Mouse (Mus musculus) monocyte, adult 5-6 weeks (primary cell): ENCODE measurements around the gene Higd1c. TPM values are rescaled to one million over a fixed set of nuclear protein-coding genes. Genes with fewer than 3 reads are reported as not detected.
"Not testable (repeated sequence)": the region's sequence is repeated elsewhere in the genome, so short reads cannot be mapped to it uniquely, and the experiment has no call there.

Experiments
- ATAC-seq: fragments of 153-309, 156-312 bp; replicated peaks from 2 replicates; pipeline ENCODE4 v1.8.0; 2017; ENCODE audit warnings: mild to moderate bottlenecking; ENCODE audit not compliant: low TSS enrichment, insufficient number of reproducible peaks, severe bottlenecking, poor library complexity, low FRiP score
- total RNA-seq: library from RNA; stranded (forward); fragments of 200-1000, 200-491, 200-594 nt; gene quantifications from 3 replicates; pipeline ENCODE4 v1.2.3, GENCODE M21; 2017

Gene Higd1c
- total RNA-seq, 1 experiment from 2014 or later, result not detected

DNA sequence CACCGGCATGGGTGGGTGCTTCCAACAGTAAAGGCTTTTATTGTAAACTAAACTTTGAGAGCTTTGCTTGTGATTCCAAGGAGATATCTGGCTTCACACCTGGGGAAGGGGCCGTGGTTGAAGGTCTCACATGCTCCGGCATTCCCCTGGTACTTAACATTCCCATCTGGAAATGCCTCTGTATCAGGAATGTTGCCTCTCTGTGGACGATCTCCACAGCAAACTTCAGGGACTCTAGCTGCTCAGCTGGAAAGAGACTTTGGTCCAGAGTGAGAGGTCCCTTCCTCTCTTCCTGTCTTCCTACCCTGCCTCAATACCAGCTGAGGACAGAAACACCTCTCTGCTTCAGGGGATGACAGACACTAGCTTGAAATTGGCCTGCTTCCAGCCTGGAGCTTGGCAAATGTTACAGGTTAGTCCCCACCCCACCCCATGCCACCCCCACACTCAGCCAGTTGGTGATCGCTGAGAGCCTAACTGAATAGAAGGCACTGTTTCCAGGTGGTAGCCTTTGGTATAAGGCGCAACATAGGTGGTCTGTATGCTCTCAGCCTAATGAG lies 12.8 kb upstream of the Higd1c start:
- ATAC-seq, result no peak

DNA sequence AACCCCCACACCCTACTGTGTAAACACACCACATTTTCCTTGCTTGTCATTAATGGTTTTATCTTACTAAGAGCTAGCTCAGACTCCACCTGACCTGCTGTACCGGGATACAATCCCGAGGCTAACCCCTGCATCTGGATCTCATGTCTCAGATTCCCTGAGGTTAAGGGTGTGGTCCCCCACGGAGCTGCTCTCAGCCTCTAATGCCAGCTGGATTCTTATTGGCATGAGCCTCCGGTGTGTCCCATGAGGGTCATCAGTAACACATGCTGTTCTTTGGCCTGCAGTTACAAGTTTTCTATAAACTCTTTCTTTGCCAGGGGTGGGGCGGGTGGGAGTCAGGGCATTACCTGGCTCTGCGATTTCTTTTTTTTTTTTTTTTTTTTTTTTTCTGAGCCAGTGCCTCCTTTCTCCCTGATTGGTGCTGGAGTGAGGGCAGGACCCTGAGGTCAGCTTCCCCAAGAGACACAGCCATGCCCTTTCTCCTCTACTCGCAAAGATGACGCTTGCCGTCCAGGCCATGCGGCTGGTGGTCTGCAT lies 11.6 kb upstream of the Higd1c start, which contains the start of the genes Methig1 and Mettl7a2:
Methig1 (plus strand) TSS at position 439 of the 540 bp plus-strand sequence.
Mettl7a2 (plus strand) TSS at position 490 of the 540 bp plus-strand sequence.
- ATAC-seq, result no peak

DNA sequence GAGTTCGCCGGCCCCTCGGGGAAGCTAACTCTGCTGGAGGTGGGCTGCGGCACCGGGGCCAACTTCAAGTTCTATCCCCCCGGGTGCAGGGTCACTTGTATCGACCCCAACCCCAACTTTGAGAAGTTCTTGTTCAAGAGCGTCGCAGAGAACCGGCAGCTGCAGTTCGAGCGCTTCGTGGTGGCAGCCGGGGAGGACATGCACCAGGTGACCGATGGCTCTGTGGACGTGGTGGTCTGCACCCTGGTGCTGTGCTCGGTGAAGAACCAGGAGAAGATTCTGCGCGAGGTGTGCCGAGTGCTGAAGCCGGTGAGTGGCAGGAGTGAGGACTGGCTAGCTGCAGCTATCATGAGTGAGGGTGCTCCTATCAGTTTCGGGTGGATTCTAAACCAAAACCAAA lies 10.9 kb upstream of the Higd1c start:
- not testable (repeated sequence) for ATAC-seq

DNA sequence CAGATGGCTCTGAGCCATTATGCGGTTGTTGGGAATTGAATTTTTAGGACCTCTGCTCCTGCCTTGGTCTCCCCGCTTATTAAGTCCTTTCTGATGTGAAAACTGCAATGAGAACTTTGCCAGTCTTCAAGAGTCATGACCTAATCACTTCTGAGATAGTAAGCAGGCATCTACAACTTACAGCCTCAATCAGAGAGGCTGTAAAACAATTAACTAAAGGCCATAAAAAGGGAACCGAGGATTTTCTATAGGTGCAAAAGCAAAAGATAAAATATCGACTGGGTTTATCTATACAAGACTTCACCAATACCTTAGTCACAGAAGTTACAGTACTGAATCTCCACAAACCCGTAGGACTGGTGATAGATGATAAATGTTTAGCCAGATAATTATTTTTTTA lies 8.5 kb upstream of the Higd1c start:
- ATAC-seq, result no peak

DNA sequence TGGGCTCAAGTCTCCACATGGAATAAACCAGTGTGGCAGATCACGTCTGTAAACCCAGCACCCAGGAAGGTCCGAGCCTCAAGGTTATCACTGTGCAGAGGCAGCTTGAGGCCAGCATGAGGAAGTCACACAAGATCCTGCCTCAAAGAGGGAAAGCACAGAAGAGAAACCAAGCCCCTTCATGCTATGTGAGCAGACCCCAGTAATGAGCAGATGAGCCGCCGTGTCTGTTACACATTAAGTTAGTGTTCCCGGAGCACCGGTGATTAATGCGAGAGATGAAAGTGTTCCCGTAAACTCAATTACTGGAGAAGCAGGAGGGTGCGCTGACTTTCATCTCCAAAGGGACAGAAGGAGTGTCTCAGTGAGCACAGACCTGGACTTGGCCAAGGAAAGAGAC lies 1.6 kb downstream of the Higd1c start:
- ATAC-seq, result not testable (repeated sequence)

DNA sequence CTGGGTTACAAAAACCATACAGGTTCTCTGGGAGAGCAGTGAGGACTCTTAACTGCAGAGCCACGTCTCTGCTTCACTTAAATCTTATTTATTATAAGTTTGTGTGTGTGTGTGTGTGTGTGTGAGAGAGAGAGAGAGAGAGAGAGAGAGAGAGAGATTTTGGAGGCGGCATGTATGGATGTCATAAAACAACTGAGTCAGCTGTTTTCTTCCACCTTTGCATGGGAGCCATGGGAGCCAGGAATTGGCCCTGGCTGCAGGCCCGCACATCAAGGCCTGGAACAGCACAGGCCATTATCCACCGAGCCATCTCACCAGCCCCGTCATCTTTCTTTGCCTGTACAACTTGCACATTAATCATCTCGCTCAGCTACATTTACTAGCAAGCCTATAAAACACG lies 2.8 kb downstream of the Higd1c start:
- ATAC-seq, result no peak

DNA sequence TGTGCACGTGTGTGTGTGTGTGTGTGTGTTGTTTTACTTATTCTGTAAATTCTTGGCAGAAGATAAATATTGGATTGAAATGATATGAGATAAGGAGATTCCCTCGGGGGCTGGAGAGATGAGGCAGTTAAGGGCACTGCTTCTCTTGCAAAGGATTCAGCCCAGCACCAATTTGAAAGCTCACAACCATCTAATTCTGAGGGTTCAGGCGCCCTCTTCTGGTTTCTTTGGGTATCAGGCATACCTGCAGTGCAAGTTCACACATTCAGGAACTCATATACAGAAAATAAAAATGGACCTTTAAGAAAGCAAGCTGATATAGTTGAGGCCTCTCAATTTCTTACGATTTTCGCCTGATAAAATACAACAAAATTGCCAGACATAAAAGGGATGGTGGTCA lies 10.7 kb downstream of the Higd1c start:
- ATAC-seq, result no peak

DNA sequence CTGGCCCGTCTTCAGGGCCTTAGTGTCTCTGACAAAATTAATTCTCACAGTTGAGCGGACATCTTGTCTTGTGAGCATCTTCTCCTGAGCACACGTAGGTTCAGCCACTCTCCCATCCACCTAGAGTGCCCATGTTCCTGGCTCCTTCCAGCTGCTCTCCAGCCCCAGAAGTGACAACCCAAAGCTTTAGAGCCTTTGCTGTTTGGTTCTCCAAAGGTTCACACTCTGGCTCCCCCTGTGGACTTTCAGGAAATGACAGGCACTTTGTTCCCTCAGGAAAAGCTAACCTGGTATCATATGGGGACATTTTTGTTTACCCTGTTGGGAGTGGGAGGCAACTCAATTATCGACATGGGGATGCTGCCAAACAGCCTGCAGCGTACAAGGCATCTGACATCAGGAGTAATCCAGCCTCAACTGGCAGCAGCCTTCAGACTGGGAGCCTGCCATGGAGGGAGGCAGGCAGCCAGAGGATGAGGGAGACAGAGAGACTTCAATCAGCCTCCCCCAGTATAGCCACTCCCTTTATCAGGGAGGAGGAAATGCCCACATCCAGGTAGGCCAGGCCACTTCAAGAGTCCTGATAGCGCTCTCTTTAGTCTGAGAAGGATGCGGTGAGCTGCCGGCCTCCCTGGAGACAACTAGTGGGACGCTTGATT lies 13.6 kb downstream of the Higd1c start:
- ATAC-seq, result not testable (repeated sequence)

DNA sequence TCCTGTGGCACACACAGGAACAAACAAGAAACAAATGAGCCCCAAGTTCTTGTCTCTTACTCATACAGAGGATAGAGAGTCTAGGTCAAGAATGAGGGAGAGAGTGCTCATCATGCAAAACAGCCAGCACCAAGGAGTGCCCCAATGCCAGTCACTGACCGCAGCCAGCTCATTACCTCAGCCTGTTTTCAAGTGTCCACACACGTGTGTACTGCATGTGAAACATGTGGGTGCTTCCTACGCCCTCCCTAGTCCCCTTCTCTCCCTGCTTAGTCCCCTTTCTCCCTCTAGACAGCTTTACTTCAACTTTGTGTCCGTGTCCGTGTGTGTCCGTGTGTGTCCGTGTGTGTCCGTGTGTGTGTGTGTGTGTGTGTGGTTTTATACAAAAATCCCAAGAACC lies 15.3 kb downstream of the Higd1c start:
- no peak for ATAC-seq

DNA sequence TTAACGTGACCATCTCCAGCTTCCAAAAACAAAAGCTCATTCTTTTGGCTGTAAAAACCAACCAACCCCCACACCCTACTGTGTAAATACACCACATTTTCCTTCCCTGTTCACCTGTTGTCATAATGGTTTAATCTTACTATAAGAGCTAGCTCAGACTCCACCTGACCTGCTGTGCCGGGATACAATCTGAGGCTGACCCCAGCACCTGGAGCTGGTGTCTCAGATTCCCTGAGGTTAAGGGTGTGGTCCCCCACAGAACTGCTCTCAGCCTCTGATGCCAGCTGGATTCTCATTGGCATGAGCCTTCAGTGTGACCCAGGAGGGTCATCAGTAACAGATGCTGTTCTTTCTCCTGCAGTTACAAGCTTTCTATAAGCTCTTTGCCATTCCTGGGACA lies 15.8 kb downstream of the Higd1c start:
- no peak for ATAC-seq

DNA sequence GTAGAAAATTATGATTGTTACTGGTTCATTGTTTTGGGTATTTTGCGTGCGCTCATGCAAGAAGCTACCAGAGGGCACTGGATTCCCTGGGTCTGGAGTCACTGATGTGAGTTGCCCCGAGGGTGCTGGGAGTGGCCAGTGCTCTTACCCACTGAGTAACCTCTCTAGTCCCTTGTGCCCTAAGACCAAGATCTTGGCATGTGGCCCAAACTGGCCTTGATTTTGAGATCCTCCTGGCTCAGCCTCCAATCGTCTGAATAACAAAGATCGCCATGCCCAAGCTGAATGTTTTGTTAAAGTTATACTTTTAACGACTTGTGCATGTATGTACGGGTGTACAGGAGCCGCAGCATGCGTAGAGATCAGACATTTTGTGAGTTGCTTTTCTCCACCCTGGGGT lies 21.4 kb downstream of the Higd1c start:
- ATAC-seq, result no peak

DNA sequence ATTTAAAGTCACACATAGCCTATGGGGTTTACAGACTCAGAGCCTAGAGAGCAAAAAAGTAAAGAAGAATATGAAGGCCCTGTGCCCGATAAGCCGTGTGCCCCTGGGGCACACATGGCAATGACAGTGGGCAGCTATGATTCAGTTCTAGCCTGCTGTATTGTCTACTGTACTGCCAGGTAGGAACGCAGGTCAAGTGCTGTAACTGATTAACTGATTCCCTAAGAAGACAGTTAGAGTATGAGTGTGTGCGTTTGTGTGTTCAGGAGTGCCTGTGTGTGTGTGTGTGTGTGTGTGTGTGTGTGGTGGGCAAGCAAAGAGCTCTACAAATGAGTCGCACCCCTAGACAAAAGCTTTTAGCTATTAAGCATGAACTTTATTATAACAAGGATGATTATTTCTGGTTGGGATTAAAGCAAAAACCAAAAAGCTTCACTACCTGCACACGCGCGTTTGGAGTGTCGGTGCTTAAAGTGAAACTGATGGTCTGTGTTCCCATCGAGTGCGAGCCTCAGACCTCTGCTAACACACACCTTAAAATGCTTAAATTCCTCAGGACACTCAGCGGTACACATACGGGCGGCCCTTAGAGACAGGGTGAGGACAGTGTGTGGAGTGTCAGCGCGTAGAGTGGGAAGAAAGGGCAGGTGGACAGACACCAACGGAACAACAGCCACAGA lies 23.3 kb downstream of the Higd1c start:
- ATAC-seq, result no peak

DNA sequence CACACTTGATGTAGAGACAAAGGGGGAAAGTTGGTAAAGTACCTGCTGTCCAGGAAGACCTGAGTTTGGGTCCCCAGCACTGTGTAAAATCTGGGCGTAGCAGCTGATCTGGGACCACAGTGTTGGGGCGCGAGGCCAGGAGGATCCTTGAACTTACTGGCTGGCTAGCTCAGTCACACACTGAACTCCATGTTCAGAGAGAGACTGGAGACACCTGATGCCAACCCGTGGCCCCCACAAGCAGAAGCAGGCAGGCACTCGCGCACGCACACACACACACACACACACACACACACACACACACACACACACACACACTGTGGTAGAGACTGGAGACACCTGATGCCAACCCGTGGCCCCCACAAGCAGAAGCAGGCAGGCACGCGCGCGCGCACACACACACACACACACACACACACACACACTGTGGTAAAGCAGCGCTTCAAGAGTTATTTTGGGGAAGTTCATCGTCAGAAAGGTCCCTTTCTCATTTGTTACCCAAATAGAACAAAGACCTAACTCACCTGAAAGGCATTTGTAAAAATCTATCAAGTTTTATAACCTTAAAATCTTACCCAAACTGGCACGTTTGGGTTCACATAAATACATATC lies 24.0 kb downstream of the Higd1c start:
- 0 out of 2 replicates have a peak, but pooled peaks have one; percentile 27 for ATAC-seq

DNA sequence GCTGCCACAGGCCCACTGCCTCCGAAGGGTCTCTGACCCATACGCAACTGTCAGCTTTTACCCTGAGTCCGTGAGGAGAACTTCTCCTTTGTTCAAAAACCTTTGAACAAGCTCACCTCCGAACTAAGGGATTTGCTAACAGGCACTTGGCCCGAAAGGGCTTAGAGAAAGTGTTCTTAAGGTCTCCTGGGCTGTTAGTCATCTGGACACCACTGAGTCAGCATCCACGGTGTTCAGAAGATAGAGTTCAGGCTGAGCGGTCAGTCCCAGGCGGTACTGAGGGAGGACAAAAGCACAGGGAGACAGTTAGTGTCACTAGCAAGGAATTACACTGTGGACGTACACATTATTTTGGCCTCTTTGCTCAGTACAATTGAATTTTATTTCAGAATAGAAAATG lies 24.5 kb downstream of the Higd1c start:
- no peak for ATAC-seq

DNA sequence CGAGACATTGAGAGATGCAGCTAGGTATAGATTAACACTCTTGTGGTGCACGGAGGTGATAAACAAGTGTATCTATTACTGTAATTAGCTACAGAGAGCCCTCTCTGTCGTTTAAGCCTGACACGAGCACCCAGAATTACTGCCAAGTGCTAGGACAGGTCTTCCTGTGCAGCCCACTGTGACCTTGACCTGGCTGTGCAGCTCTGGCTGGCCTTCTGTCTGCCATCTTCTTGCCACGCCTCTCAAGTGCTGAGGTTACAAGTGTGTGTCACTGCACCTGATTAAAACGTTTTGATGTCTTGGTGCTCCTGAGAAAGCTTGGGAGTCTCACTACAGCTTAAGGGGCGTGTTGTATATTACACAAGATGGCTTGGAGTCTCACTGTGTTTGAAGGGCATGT lies 26.7 kb downstream of the Higd1c start:
- no peak for ATAC-seq

DNA sequence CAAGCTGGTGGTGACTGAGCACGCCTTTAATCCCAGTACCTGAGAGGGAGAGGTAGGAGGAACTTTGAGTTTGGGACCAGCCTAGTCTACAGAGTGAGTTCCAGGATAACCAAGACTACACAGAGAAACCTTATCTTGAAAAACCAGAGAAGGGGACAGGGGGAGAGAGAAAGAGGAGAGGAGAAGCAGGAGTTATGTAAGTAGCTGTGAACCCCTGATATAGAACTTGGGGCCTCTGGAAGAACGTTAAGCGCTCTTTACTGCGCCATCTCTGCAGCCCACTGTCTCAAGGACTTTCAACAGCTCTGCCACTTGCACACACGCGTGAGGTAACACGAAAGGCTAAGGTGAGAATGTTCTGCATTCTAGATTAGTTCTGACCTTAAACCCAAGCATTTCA lies 27.3 kb downstream of the Higd1c start:
- ATAC-seq, result no peak

DNA sequence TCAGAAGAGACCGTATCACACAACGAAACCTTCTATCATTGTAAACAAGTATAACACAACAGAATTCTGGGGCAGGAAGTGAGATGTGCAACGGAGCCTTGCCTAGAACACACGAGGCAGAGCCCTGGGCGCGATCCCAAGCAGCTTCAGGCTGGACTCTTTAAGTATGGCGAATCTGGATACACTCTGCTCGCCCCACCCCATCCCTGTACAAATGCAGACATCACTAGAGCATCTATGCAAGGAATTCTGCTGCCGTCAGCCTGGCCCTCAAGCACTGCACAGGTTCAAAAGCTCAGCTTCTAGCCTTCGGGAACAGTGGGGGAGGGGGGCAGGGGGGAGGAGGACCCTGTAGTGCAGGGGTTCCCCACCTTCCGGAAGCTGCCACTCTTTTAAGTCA lies 28.7 kb downstream of the Higd1c start:
- no peak for ATAC-seq

DNA sequence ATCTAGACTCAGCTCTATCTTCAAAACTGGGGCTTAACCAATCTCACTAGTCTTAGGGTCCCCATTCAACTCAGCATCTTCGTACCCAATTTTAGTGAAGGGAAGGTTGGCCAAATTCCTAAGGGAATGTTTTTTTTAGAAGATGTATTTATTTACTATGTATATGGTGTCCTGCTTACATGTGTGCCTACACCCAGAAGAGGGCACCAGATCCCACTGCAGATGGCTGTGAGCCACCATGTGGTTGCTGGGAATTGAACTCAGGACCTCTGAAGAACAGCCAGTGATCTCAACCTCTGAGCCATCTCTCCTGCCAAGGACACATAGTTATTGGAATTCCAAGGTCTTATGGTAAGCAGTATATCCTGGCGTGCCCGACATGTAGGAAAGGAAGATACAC lies 31.2 kb downstream of the Higd1c start:
- no peak for ATAC-seq

DNA sequence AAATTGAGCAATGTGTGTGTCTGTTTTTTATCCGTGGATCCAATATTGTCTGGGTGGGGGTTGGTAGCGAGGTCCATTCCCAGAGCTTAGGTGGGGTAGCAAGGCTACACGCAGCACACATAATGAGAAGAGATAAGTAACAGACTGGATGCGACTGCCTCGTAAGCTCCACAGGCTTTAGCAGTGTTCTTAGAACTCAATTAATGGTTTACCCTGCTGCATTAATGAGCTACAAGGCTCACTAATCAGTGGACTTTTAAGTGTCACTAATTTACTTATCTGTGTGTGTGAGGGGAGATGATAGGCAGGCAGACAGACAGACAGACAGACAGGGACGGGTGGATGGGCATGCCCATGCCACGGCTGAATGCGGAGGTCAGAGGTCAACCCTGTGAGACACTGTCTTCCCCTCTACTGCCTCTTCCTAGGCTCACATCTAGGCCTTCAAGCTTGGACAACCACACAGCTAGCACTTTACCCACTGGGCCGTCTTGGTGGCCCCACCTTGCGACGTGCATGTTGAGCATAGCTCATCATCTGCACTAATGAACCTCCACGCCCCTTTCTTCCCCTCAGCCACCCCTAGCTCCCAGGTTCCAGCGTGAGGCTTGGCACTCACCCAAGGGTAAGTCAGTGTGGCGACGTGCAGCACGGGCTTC lies 36.4 kb downstream of the Higd1c start:
- no peak for ATAC-seq
